Mouse (Mus musculus): Measurements from ENCODE around the gene Tor3a.

GRCm38 (mm10) chr1:156624231-156624630 is 49.9 kb downstream of the Tor3a start:
- no peak for TF ChIP-seq CTCF (IDR thresholded peaks at IDR 0.05; ENCODE audit: low read depth)
- no peak for TF ChIP-seq EP300 (IDR thresholded peaks at IDR 0.05; ENCODE audit: low read depth)
